Mouse (Mus musculus) thymus, postnatal 36 days (tissue): ENCODE measurements around the gene Ccdc40.
A peak's percentile ranks its signal among the peaks of the same experiment; 100 is the strongest.
"Not testable (repeated sequence)": the region's sequence is repeated elsewhere in the genome, so short reads cannot be mapped to it uniquely, and the experiment has no call there.

Experiments
- DNase-seq, 2 experiments: peaks; one replicate each; pipeline ENCODE4 v3.0.0; 2022; ENCODE audit warnings: mixed read lengths in 2 of 2

Gene Ccdc40

GRCm38 (mm10) chr11:119237007-119237406, 8.6 kb downstream of the Ccdc40 start:
- DNase-seq, result no peak

GRCm38 (mm10) chr11:119237568-119238304, 9.4 kb downstream of the Ccdc40 start:
- peak; percentile 53 to 62 for DNase-seq

GRCm38 (mm10) chr11:119238305-119238721, 9.9 kb downstream of the Ccdc40 start:
- DNase-seq, result peak; percentile 81 to 85

GRCm38 (mm10) chr11:119239480-119239879, 11.1 kb downstream of the Ccdc40 start:
- DNase-seq, result no peak

- DNase-seq, result not testable (repeated sequence)
These were observed 17.2 kb downstream of the Ccdc40 start for GRCm38 (mm10) chr11:119245543-119245942.

GRCm38 (mm10) chr11:119249011-119249410, 20.6 kb downstream of the Ccdc40 start:
- DNase-seq, result no peak

- no peak for DNase-seq
These were observed 22.6 kb downstream of the Ccdc40 start for GRCm38 (mm10) chr11:119250998-119251397.

GRCm38 (mm10) chr11:119252854-119253541, 24.6 kb downstream of the Ccdc40 start:
- peak; percentile 53 to 64 for DNase-seq

- not testable (repeated sequence) for DNase-seq
These were observed 28.2 kb downstream of the Ccdc40 start for GRCm38 (mm10) chr11:119256557-119256956.

- no peak for DNase-seq
These were observed 29.8 kb downstream of the Ccdc40 start for GRCm38 (mm10) chr11:119258216-119258571.

GRCm38 (mm10) chr11:119258572-119259322, 30.4 kb downstream of the Ccdc40 start:
- DNase-seq, result peak; percentile 51 to 60

- DNase-seq, result no peak
These were observed 31.6 kb downstream of the Ccdc40 start for GRCm38 (mm10) chr11:119259977-119260376.

GRCm38 (mm10) chr11:119264413-119264812, 36.0 kb downstream of the Ccdc40 start:
- DNase-seq, result no peak

GRCm38 (mm10) chr11:119265811-119266210, 37.4 kb downstream of the Ccdc40 start:
- DNase-seq, result no peak

GRCm38 (mm10) chr11:119267241-119267674, 38.9 kb downstream of the Ccdc40 start:
- no peak for DNase-seq

GRCm38 (mm10) chr11:119267768-119268556, 39.6 kb downstream of the Ccdc40 start, which contains the start of gene Gaa:
Gaa (plus strand) TSS chr11:119267887.
- DNase-seq, result peak; percentile 94 to 97

- no peak for DNase-seq
These were observed 40.3 kb downstream of the Ccdc40 start for GRCm38 (mm10) chr11:119268557-119269195.

- not testable (repeated sequence) for DNase-seq
These were observed 44.1 kb downstream of the Ccdc40 start for GRCm38 (mm10) chr11:119272492-119272891.

- DNase-seq, result no peak
These were observed 45.0 kb downstream of the Ccdc40 start for GRCm38 (mm10) chr11:119273186-119273930.

GRCm38 (mm10) chr11:119281030-119281429, 52.7 kb downstream of the Ccdc40 start:
- no peak for DNase-seq
